Mouse (Mus musculus) midbrain, embryonic 16.5 days (tissue): ENCODE results near the gene Ano8. TPM values are rescaled to one million over a fixed set of nuclear protein-coding genes. Genes with fewer than 3 reads are reported as not detected.

ENCODE experiments used
- ATAC-seq: fragments of 200-750 bp; cut with Nextera tagmentation; 2 replicates; pipeline ENCODE4 v1.8.0; 2017; ENCODE audit warnings: moderate TSS enrichment
- H3K27ac ChIP-seq: fragments of 300-500 bp; sonication (generic); 2 replicates; pipeline ENCODE4 v1.5.1; 2014; ENCODE audit warnings: mild to moderate bottlenecking, low read length, mixed read lengths
- H3K27me3 ChIP-seq: fragments of 300-500 bp; sonication (generic); 2 replicates; pipeline ENCODE4 v1.6.1; 2014; ENCODE audit warnings: low read depth, low read length, mixed read lengths; ENCODE audit not compliant: control insufficient read depth, insufficient read depth
- H3K36me3 ChIP-seq: fragments of 300-500 bp; sonication (generic); 2 replicates; pipeline ENCODE4 v1.6.1; 2014; ENCODE audit warnings: mild to moderate bottlenecking, low read length, moderate library complexity, mixed read lengths; ENCODE audit not compliant: control insufficient read depth, insufficient read depth
- H3K4me1 ChIP-seq: fragments of 300-500 bp; sonication (generic); 2 replicates; pipeline ENCODE4 v1.6.1; 2014; ENCODE audit warnings: mild to moderate bottlenecking, low read length, mixed read lengths; ENCODE audit not compliant: control insufficient read depth, insufficient read depth
- H3K4me2 ChIP-seq: fragments of 300-500 bp; sonication (generic); 2 replicates; pipeline ENCODE4 v1.6.1; 2014; ENCODE audit warnings: mild to moderate bottlenecking, low read length, mixed read lengths
- H3K4me3 ChIP-seq: fragments of 300-500 bp; sonication (generic); 2 replicates; pipeline ENCODE4 v1.5.1; 2014; ENCODE audit warnings: low read depth, mild to moderate bottlenecking, low read length, moderate library complexity, mixed read lengths
- H3K9ac ChIP-seq: fragments of 300-500 bp; sonication (generic); 2 replicates; pipeline ENCODE4 v1.6.1; 2014; ENCODE audit warnings: low read depth, low read length, mixed read lengths
- H3K9me3 ChIP-seq: fragments of 300-500 bp; sonication (generic); replicated peaks from 2 replicates; pipeline ENCODE4 v1.6.1; 2014; ENCODE audit warnings: mild to moderate bottlenecking, low read length, mixed read lengths; ENCODE audit not compliant: control insufficient read depth, poor library complexity, severe bottlenecking
- WGBS: fragments of 180-500 bp; shearing (Covaris S2); extraction: QIAGEN DNeasy Blood & Tissue Kit; methylation state at CpG from one replicate; pipeline ENCODE4 v1.1.7; 2014; 5-methylcytosine and 5-hydroxymethylcytosine counted together
- polyA plus RNA-seq: library from polyadenylated mRNA; unstranded; fragments of >200 nt; fragmentation: Nextera tagmentation; extraction: Ambion mirVana; gene quantifications from 2 replicates; pipeline ENCODE4 v1.2.1, GENCODE M21; 2015

Ano8 gene
- polyA plus RNA-seq, 1 experiment from 2014 or later = 5.9 TPM

DNA sequence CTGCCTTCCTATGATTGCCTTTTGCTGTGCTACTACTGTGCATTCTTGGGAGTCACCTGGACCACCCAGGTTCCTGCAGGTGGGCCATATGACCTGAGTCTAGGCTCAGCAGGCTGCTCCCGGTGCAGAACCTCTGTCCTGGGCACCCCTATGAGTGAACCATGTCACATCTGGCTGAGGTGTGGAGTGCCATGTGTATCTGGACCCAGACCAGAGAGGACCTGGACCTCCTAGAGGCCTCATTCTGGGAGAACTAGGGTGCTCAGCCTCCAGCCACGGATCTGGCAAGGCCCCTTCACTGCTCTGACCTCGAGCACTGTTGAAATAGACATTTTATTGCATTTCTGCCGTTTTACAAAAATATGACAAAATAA, 10.1 kb downstream of the Ano8 start:
- Histone ChIP-seq H3K27me3 (no peaks in the 10 kb centered on the region), H3K27ac (peak overlapping the region; percentile 91), H3K9me3 (no peaks in the 10 kb centered on the region), H3K4me1 (peaks cover 15% of the 10 kb centered on the region), H3K36me3 (peaks cover 39% of the 10 kb centered on the region), H3K9ac (peak overlapping the region; percentile 78), H3K4me3 (peak overlapping the region; percentile 51), H3K4me2 (peak overlapping the region; percentile 79)
- WGBS = 29% methylated on average over 4 of the region's 4 CpGs
- ATAC-seq = peak; percentile 11; the same call in 1 of the 2 replicates

DNA sequence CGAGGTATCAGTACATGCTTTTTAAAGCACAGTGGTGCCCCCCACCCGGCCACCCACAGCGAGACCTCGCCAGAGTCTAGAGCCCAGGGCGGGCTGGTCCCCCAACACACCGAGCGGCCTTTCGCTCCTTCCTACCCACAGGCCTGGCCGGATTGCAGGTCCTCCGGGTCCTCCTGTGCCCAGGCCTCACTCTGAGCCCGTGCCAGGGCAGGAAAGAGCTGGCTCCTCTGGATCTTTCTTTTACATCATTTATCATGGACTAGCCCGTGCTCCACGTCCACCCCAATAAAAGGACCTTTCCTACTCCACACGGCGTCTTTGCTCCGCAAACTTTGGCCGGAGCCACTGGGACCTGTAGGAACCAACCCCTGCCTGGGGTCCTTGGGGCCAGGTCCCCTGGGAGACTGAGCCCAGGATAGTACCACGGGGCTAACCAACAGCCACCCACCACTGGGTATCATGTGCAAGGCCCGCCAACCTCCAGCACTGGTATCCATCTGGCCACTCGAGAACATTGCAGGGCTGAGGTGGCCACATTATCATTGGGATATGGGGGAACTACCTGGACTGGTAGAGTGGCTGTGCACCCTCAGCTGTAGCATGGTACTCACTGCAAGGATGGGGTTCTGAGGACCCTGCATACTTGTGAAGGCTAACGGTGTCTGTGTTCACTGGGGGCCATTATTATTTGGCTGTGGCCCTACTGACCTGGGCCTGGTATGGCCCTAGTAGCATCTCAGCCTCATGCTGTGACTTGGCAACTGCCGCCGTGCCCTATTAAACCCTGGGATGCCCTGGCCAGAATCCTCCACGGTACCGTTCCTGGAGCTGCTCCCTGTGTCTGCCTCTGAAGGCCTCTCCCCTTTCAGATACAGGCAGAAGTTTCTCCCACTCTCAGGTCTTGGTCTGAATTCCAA, 10.7 kb downstream of the Ano8 start:
- H3K4me2 ChIP-seq = no peak overlapping the region
- H3K4me3 ChIP-seq = no peak overlapping the region
- peaks cover 32% of the 10 kb centered on the region for H3K36me3 ChIP-seq
- no peaks in the 10 kb centered on the region for H3K9me3 ChIP-seq
- H3K9ac ChIP-seq = 0 out of 2 replicates have a peak overlapping the region, but pooled peaks have one; percentile 12
- peak overlapping the region; percentile 91; the same call in 1 of the 2 replicates for H3K27ac ChIP-seq
- no peaks in the 10 kb centered on the region for H3K27me3 ChIP-seq
- peaks cover 21% of the 10 kb centered on the region for H3K4me1 ChIP-seq
- 89% methylated on average over 25 of the region's 25 CpGs for WGBS
- no peak; the same call in 1 of the 2 replicates for ATAC-seq

DNA sequence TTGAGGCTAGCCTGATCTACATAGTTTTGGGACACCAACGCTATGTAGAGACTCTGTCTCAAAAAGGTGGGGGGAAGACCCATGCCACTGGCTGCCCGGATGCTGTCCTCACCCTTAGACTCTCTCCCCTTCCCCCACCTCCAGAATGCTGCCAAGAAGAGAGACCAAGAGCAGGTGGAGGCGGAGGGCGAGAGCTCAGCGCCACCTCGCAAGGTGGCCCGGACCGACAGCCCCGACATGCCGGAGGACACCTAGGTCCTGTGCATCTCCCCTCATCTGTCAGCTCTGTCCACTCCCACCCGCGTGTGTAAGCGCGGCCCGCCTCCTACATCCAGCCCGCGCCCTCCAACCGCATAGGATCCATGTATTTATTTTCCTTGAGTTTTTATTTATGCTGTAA, 11.4 kb downstream of the Ano8 start:
- no peak for ATAC-seq
- Histone ChIP-seq H3K4me3 (no peak overlapping the region), H3K27ac (no peak overlapping the region), H3K4me1 (peaks cover 25% of the 10 kb centered on the region), H3K4me2 (no peak overlapping the region), H3K27me3 (no peaks in the 10 kb centered on the region), H3K36me3 (peaks cover 32% of the 10 kb centered on the region), H3K9ac (no peak overlapping the region), H3K9me3 (no peaks in the 10 kb centered on the region)
- 95% methylated on average over 18 of the region's 18 CpGs for WGBS

DNA sequence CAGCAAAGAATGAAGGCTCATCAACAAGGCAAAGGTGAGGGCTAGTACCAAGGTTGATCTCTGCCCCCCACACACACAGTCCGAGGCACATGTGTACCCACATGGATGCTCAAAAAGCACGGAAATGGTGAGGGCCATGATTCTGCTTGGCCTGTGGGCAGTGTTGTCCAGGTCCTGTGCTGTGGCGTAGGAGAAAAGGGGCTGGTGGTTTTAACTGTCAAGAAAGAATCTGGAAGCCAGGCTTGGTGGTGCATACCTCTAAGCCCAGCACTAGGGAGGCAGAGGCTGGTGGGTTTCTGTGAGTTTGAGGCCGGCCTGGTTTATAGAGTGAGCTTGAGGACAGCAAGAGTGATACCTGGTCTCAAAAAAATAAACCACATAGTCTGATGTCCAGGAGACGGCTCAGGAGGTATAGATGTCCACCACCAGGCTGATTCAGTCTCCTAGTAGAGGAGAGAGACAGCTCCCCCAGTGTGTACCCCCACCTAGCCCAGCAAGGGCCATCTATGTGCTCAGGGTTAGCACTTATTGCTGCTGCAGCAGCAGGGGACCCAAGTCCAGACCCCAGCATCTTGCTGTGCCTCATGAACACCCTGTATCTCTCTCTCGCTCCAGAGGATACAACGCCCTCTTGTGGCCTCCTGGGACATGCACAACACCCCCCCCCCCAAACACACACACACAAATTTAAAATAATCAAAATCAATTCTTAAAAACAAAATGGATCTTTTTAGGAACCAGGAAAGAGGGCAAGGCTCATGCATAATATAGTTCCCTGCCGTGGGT, 13.0 kb downstream of the Ano8 start:
- Histone ChIP-seq H3K4me3 (no peak overlapping the region), H3K27ac (no peak overlapping the region), H3K9ac (no peak overlapping the region), H3K4me1 (peaks cover 25% of the 10 kb centered on the region), H3K36me3 (peaks cover 23% of the 10 kb centered on the region), H3K4me2 (no peak overlapping the region), H3K27me3 (no peaks in the 10 kb centered on the region), H3K9me3 (no peaks in the 10 kb centered on the region)
- no peak for ATAC-seq
- WGBS = 90% methylated on average over 8 of the region's 8 CpGs

DNA sequence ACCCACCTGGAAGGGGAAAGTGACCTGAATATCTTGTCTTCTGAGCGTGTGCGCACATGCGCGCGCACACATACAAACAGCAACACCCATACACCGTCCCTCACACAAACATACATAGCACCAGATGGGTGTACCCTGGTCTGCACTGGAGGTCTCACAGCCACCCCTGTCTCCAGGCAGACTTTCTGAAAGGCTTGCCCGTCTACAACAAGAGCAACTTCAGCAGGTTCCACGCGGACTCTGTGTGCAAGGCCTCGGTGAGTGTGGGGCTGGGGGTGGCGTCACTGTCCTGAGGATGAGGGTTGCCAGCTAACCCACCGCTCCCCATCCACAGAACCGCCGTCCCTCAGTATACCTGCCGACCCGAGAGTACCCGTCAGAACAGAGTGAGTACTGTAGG, 13.9 kb downstream of the Ano8 start:
- H3K27ac ChIP-seq = no peak overlapping the region
- H3K4me1 ChIP-seq = peaks cover 18% of the 10 kb centered on the region
- no peak overlapping the region for H3K9ac ChIP-seq
- no peak overlapping the region for H3K4me2 ChIP-seq
- no peak for ATAC-seq
- no peaks in the 10 kb centered on the region for H3K27me3 ChIP-seq
- H3K9me3 ChIP-seq = no peaks in the 10 kb centered on the region
- H3K36me3 ChIP-seq = peaks cover 23% of the 10 kb centered on the region
- H3K4me3 ChIP-seq = no peak overlapping the region
- WGBS = 95% methylated on average over 17 of the region's 17 CpGs

DNA sequence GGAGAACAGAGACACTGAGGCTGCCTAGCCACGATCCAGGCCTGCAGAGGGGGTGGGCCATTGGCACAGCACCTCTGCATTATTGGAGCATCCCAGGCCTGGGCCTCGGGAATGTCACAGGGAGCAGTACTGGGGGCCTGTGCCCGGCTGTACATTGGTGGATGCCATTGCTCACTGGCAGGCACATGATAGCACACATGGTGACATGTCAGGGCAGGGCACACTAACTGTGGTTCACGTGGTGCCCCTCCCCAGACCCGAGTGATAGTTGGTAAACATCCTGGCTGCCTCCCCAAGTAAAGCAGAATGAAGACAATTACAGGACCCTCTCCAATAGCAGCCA, 14.9 kb downstream of the Ano8 start:
- WGBS = 88% methylated on average over 5 of the region's 5 CpGs
- Histone ChIP-seq H3K27me3 (no peaks in the 10 kb centered on the region), H3K9me3 (no peaks in the 10 kb centered on the region), H3K4me2 (no peak overlapping the region; the same call in 1 of the 2 replicates), H3K4me1 (peaks cover 15% of the 10 kb centered on the region), H3K4me3 (no peak overlapping the region), H3K9ac (no peak overlapping the region), H3K36me3 (peaks cover 23% of the 10 kb centered on the region), H3K27ac (no peak overlapping the region)
- ATAC-seq = no peak

DNA sequence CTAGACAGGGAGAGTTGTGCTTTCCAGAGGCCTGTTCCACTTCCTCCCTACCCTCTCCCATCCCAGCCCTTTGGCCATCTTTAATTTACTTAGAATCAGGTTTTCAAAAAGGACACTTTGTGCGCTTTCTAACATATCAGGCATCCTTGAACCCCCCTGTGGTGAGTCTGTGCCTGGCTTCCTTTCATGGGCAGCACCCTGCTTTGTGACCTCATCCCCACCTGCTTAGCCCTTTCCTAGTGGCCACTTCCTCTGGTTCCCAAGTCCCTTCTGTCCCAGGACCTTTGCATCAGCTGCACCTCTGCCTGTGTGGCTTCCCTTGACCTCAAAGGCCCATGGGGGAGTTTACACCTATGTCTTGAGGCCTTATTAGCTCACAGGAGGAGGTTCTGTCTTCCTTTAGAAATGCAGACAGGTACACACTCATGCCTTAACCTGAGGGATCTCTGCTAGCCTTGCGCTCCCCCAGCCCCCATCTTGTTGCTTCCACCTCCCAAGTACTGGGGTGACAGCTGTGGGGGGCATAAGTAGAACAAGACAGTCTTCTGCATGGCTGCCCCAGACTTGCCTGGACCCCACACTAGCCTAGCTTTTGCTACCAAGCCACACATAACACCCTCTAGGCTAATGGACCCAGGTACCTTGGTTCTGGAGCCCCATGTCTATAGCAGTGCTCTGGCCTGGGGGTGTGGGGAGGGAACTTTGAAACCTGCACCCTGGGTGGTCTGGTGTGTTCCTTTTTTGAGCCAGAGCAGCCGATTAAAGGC, 15.4 kb downstream of the Ano8 start:
- Histone ChIP-seq H3K4me1 (peaks cover 21% of the 10 kb centered on the region), H3K27me3 (no peaks in the 10 kb centered on the region), H3K9ac (peak overlapping the region; percentile 80), H3K9me3 (no peaks in the 10 kb centered on the region), H3K36me3 (peaks cover 23% of the 10 kb centered on the region), H3K27ac (peak overlapping the region; percentile 88; the same call in 1 of the 2 replicates), H3K4me2 (peak overlapping the region; percentile 81), H3K4me3 (peak overlapping the region; percentile 72)
- 86% methylated on average over 3 of the region's 3 CpGs for WGBS
- ATAC-seq = no peak

DNA sequence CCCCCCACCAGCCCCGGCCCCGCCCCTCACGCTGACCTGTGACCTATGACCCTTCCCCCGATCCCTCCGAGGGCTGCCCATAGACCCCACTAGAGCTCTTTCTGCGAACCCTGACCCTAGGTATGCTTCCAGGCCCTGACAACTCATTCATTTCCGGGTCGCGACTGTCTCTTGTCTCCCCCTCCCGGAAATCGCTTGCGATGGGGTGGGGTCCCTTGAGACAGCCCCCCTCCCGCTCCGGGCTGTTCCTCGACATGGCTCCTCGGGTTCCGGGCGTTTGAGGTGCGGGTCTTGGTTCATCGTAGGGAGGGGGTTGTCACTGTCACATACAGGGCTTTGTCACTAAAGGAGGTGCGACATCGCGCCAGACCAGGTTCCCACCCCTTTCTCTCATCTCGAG, 16.4 kb downstream of the Ano8 start:
- H3K4me1 ChIP-seq = peaks cover 22% of the 10 kb centered on the region
- H3K36me3 ChIP-seq = peaks cover 16% of the 10 kb centered on the region
- peak overlapping the region; percentile 88 for H3K27ac ChIP-seq
- H3K4me2 ChIP-seq = peak overlapping the region; percentile 81
- peak overlapping the region; percentile 80 for H3K9ac ChIP-seq
- no peaks in the 10 kb centered on the region for H3K27me3 ChIP-seq
- H3K9me3 ChIP-seq = no peaks in the 10 kb centered on the region
- peak; percentile 52 for ATAC-seq
- peak overlapping the region; percentile 72 for H3K4me3 ChIP-seq
- 2% methylated on average over 23 of the region's 24 CpGs for WGBS
